Mouse (Mus musculus) megakaryocyte-erythroid progenitor cell, adult 5-6 weeks (primary cell): ENCODE data around the gene Gm17018. TPM values are rescaled to one million over a fixed set of nuclear protein-coding genes. Genes with fewer than 3 reads are reported as not detected.

ENCODE experiments used
- ATAC-seq: replicated peaks from 2 replicates; pipeline ENCODE4 v1.8.0; 2016; ENCODE audit warnings: mild to moderate bottlenecking, inconsistent platforms; ENCODE audit not compliant: severe bottlenecking, poor library complexity, low FRiP score, low TSS enrichment
- total RNA-seq, 2 experiments: library from RNA; stranded (forward) in 1 of 2; stranded (reverse) in 1 of 2; fragments of 200-1000, 215-1000 nt in 1 of 2; fragments of >200 nt in 1 of 2; fragmentation: Nextera tagmentation in 1 of 2; gene quantifications; 2 replicates each; pipeline ENCODE4 v1.2.3; 2014 to 2017

The Gm17018 gene
- total RNA-seq, 2 experiments from 2014 or later, result 17.5 to 30.6 TPM

DNA sequence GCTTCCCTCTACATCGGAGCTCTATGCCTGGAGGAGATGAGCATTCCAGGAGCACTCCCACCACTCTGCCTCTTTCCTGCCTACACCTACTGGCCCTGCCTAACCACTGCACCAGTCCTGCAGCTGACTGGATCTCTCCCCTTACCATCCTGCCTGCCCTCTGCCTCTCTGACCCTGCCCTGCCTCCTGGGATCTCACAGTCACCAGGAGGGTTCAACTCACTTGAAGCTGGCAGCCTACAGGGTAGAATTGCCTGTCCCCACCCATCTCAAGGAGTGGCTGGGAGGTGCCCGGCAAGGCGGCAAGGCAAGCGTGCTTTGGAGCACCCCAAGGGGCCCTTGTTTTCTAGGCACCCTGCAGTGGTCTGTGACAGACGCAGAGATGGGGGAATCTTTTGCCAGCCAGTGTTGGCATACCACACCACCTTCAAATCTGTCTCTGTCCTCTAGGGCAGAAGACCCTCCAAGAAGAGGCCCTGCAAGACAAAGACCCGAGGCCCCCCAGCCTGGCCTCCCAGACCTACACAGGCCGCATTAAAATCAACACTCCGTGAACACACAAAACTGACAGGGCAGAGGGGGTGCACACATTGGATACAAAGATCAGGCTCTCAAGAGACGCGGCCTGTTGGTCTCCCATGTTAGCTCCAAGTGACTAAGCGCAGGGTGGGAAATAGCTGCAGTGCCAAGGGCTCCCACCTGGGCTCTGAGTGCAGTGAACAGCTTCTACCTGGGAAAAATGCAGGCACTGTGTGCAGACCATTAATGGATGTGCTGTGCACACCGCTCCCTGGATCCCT is 55.2 kb downstream of the Gm17018 start:
- ATAC-seq, result peak; percentile 30; the same call in 1 of the 2 replicates

DNA sequence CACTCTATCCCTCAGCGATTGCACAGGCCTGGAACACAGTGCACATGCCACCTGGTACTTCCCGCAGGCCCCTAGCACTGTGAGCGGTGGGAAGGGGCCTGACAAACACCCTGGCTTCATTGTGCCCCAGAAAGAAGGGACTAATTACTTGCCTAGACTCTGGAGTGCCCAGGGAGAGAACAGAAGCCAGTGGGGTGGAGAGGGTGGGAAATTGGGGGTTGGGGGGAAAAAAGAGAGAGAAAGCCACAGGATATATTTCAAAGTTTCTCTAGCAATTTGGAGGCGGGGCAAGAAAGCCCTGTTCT is 55.8 kb downstream of the Gm17018 start:
- ATAC-seq, result no peak

DNA sequence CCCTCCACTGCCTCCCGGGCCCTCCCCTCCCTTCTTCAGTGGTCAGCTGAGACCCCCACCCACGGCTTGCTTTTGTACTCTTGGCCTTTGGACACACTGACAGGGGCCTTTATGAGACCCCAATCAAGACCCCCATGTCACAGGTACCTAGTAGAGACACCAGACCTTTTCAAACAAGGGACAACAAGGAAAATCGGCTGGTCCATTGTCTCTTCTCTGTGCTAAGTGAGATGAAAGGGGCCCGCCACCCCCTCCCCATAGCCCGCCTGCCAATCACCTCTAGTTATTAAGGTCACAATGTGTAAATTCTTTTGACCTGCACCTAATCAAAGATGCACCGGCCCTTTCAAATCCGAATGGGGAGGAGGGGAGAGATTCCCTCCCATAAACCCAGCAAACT is 56.3 kb downstream of the Gm17018 start:
- no peak for ATAC-seq

DNA sequence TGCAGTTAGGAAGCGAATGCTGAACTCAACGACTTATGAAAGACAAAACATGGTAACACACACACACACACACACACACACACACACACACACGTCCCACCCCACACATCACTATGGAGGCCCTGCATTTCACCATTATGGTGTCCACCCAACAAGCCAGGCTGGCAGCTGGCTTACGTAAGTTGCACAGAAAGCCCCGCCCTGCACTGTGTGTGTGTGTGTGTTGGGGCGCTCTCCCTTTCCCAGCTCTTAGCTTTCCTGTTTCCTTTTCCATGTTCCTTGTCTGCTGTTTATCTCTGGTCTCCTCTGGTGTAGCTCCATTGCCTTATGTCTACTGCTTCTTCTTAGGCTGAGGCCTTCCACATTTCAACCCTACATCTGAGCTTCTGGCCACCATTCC is 57.8 kb downstream of the Gm17018 start:
- no peak for ATAC-seq

DNA sequence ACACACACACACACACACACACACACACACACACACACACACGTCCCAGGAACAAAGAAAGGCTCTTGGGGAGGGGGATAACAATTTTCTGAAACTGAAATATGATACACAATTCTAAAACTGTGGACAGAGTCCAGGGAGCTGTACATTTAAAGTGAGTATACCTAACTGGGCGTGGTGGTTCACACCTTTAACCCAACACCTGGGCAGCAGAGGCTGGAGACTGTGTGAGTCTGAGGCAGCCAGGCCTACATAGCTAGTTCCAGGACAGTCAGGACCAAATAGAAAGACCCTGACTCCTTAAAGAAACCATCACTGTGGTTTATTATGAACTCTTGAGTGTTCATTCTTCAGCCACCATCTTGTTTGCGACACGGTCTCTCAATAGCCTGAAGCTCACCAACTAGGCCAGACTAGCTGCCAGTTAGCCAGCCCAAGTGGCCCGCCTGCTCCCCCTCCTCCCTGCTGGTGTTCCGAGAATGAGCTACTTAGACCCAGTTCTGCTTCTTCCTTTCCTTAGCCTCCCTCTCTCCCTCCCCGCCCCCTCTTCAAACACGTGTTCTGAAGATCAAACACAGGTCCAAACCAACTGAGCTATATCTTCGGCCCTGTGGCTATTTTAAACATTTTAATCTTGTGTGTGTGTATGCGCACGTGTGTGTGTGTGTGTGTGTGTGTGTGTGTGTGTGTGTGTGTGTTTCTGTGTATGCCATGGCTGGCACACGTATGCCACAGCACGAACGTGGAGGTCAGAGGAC is 59.5 kb downstream of the Gm17018 start:
- ATAC-seq, result no peak

DNA sequence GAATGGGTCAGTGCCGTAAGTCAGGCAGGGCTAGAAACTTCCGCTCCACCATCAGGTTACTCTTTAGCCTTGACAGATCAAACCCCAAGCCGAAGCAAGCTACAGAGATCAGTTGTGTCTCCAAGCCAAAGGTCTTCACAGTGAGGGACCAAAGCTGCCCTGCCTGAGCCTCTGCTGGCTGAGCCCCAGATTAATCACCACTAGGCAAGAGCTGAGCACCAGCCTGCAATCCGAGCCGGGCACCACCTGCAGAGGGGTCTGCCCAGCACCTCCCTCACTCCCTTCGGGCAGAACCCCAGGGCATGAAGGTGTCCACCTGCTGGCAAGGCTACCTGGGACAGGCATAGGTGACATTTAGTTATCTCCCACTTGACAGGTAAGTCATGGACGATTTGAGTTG is 60.6 kb downstream of the Gm17018 start:
- no peak for ATAC-seq

DNA sequence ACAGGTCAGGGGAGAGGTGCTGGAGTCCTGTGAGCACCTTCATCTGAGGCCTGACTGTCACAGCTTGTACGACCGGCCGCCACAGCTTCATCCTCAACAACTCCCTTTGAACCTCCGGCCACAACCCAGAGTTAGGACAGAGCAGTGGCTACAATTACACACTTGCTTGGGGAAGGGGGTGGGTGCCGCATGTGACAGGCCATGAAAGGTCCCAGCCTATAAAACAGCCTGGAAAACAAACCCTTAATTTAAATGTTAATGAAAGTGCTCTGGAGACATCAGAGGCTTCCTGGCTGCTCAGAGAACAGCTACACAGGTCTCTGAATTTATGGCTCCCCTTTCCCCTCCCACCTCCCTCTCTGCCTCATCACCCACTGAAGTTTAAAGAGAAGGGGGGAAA is 61.7 kb downstream of the Gm17018 start:
- no peak for ATAC-seq

DNA sequence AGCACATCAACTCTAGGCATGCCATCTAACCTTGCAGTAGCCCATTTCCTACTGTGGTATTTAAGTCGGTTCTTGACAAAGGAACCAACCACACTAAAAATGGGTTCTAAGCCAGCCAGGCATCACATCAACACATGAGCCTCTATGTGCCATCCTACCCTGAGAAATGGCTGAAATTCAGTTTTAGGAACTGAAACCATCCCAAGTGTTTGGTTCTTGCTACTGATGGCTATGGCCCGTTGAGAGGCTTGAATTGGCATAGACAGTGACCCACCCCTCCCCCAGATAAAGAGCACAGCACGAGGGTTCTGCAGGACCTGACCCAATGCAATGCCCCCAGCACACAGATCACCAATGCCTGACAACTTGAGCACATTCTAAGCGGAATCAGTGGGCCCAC is 63.3 kb downstream of the Gm17018 start:
- no peak for ATAC-seq

DNA sequence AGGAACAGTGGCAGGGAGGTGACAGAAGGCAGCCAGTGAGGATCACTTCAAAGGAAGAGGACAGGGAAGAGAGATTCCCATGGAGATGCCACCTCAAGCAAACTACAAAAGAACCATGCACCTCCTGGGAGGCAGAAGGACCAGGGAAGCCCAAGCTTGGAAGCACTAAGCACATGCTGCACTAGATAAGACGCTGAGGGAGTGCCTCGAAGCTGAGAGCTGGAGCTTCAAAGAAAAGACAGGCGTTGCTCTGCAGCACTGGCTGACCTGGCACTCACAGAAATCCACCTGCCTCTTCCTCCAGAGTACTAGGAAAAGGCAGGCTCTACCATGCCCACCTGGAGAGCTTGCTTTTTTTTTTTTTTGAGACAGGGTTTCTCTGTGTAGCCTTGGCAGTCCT is 66.6 kb downstream of the Gm17018 start:
- no peak for ATAC-seq

DNA sequence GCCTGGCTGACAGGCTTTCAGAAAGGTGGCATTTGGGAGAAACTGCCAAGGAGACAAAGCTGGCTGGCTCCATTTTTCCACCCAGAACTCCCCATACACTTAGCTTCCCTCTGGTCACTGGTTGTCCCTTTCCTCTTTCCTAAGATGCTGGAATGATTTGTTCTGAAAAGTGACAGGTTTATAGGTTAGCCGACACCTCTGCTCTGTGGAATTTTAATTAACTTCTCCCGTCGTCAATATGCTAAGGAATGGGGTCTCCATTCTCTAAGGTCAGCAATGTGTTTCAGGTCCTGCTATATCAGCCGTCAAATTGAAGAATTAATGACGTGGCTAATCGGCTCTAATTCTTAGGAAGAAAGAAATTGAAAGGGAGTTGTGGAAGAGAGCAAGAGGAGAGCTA is 68.2 kb downstream of the Gm17018 start:
- ATAC-seq, result no peak

DNA sequence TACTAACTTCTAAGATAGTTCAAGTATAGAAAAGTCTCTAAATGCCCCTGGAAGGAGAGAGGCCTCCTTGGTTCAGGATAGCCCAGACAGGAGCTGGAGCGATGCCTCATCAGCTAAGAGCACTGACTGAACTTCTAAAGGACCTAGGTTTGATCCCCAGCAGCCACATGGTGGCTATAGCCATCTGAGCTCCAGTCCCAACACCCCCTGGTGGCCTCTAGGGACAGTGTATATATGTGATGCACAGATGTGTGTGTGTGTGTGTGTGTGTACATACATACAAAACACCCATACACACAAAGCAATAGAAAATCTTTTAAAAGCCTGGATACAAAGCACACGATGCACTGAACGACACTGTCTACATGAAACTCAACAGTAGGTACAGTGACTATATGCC is 68.8 kb downstream of the Gm17018 start:
- peak; percentile 76 for ATAC-seq

Other genes starting within 250 kb of the Gm17018 start
- gene Btrc, start 196.9 kb upstream of the Gm17018 start, total RNA-seq (2014; fragmentation: Nextera tagmentation), result 32.8 and 43.0 TPM in 2 replicates
- gene Btrc, start 196.9 kb upstream of the Gm17018 start, total RNA-seq (2017), result 14.2 and 28.2 TPM in 2 replicates
- 8.6 and 10.2 TPM in 2 replicates for gene Poll, start 84 bp upstream of the Gm17018 start, total RNA-seq (2014; fragmentation: Nextera tagmentation)
- gene Poll, start 84 bp upstream of the Gm17018 start, total RNA-seq (2017), result 5.4 and 10.3 TPM in 2 replicates
- gene Fbxw4, start 99.7 kb downstream of the Gm17018 start, total RNA-seq (2014; fragmentation: Nextera tagmentation), result 14.5 and 33.0 TPM in 2 replicates
- 5.5 and 15.5 TPM in 2 replicates for gene Fbxw4, start 99.7 kb downstream of the Gm17018 start, total RNA-seq (2017)
- not detected in 2 replicates for gene Fgf8, start 182.3 kb downstream of the Gm17018 start, total RNA-seq (2014; fragmentation: Nextera tagmentation)
- not detected in 2 replicates for gene Fgf8, start 182.3 kb downstream of the Gm17018 start, total RNA-seq (2017)
- gene Npm3, start 189.0 kb downstream of the Gm17018 start, total RNA-seq (2014; fragmentation: Nextera tagmentation), result 124 and 184 TPM in 2 replicates
- 123 and 135 TPM in 2 replicates for gene Npm3, start 189.0 kb downstream of the Gm17018 start, total RNA-seq (2017)
- 75.0 and 86.3 TPM in 2 replicates for gene Mgea5, start 223.2 kb downstream of the Gm17018 start, total RNA-seq (2014; fragmentation: Nextera tagmentation)
- gene Mgea5, start 223.2 kb downstream of the Gm17018 start, total RNA-seq (2017), result 117 and 134 TPM in 2 replicates